Mouse (Mus musculus) left cerebral cortex, postnatal 10 days (tissue): ENCODE results near the gene Crym. TPM values are rescaled to one million over a fixed set of nuclear protein-coding genes. Genes with fewer than 3 reads are reported as not detected.

Experiments used
- DNase-seq, 2 experiments: peaks; one replicate each; pipeline ENCODE4 v3.0.0; 2021 to 2022; ENCODE audit warnings: low spot score in 2 of 2, mixed read lengths in 1 of 2; ENCODE audit errors: extremely low spot score in 1 of 2
- intact Hi-C: fragments of 180-260 bp; cut with DNase I; formaldehyde crosslinking; loops from one replicate; pipeline ENCODE4 v1.15.1; 2025
- total RNA-seq, 2 experiments: library from RNA; stranded (reverse); gene quantifications; 2 replicates each; pipeline ENCODE4 v1.2.3; 2021

Crym gene
- 100 to 1,000 TPM; 131 to 158 TPM for total RNA-seq

- intact Hi-C loops: loop anchor here (5.0 to 10.0 kb wide), 3 partner anchors 123 to 527 kb away; partner anchors contain the start of gene Abca15
These were observed at the start of gene Crym for GRCm38 (mm10) chr7:120201771-120202170. TSS of gene Crym (minus strand) at chr7:120202111.

DNA sequence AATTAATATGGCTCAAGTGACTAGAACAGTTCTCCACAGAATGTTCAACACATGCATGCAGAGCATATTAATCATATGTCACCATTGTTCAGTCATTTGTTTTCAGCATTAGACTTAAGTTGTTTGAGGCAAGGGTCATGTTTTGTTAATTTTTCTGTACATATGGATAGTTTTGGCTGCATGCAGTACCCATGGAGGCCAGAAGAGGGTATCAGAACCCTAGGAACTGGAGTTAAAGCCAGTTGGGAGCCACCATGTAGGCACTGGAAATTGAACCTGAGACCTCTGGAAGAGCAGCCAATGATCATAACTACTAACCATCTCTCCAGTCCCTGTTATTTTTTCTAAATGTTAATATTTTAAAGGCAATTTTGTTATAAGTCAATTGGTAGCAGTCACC is 39.2 kb upstream of the Crym start:
- intact Hi-C loops: no loop called here
- no peak for DNase-seq

More at GRCm38 (mm10) chr7:120201771-120202170, at the start of gene Crym:
- peak in 1 of 2 experiments; percentile 31 for DNase-seq

- intact Hi-C loops: no loop called here
- DNase-seq: peak in 1 of 2 experiments; percentile 43
These were observed 26.6 kb upstream of the Crym start for GRCm38 (mm10) chr7:120228541-120228940.

DNA sequence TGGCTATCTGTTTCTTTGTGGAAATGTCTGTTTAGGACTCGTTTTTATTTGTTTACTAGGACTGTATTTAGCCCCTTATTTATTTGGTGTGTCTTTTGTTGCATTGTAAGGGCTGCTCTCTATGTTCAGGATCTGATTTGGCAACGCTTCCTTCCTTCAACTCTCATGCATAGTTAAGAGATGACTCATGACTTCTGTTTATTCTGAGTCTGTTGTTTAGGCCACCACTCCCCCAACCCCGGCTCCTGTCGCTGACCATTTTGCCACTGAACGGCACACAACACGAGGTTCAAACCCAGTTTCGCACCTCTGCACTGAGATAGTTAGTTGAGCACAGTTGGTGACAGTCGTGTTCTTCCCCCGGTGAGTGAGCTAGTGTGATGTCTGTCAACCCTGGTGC is 4.1 kb upstream of the Crym start:
- intact Hi-C loops: loop anchor here (10.0 kb wide), 2 partner anchors 119 to 531 kb away; partner anchors contain the start of gene Abca15
- no peak for DNase-seq

DNA sequence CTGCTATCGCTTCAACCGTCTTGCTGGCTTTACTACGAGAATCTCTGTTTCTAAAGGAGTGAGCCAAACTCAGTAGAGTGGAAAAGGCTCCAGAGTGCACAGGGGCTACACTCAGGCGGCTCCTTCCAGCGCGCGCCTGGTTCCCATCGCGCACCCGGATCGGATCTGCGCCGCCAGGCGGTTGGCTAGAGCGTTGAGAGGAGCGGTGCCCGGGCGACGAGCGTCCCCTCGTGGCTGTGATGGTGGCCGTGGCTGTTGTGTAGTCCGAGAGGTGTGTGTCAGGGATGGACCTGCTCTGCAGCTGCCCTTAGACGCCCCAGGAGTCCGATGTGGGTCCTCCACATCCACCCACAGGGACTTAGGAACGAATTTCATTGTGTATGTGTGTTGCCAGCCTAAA is 1.9 kb upstream of the Crym start, which contains the start of gene Abca14:
TSS of gene Abca14 (plus strand) at position 173 of the 400 bp plus-strand sequence.
- intact Hi-C loops: loop anchor here (1.0 to 10.0 kb wide), 4 partner anchors 79 to 529 kb away; partner anchors contain the start of gene Abca15
- peak; percentile 76 to 89 for DNase-seq

- DNase-seq: no peak
- intact Hi-C loops: loop anchor here (5.0 to 10.0 kb wide), 3 partner anchors 124 to 526 kb away; partner anchors contain the start of gene Abca15
These were observed 623 bp downstream of the Crym start for GRCm38 (mm10) chr7:120201231-120201744.

GRCm38 (mm10) chr7:120195207-120195606 is 6.7 kb downstream of the Crym start:
- intact Hi-C loops: no loop called here
- DNase-seq: no peak

DNA sequence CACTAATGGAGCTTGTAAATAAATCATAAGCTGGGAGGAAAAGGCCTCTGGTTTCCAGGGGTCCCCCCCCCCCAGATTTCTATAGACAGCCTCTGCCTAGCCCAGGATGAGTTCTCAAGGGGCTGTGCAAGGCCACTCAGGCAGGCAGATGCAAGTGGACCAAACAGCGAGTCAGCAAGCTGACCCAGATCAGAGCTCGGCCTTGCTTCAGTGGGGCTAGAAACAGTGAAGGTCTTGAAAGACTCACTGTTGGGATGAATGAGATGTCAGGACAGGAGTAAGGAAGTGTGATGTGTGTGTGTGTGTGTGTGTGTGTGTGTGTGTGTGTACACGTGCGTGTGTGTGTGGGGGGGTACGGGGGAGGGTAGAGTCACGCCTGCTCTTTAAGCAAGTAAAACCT is 9.1 kb downstream of the Crym start:
- intact Hi-C loops: no loop called here
- no peak for DNase-seq

DNA sequence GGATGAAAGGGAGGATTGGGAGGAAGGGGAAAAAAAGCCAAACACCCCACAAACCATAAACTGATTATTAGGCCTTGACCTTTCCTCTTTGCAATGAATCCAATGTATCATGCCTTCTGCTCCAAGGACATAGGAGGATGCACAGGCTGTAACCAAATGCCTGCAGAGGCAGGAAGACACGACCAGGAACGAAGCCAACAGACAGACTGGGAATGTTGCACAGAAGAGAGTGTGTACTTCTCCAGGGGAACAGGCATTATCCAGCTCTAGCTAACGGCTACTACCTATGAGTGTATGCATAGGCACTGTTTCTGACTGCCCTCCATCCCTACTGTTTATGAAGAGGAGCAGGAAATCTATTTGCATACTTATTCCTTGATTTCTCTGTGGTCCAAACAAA is 9.7 kb downstream of the Crym start:
- no peak for DNase-seq
- intact Hi-C loops: no loop called here

DNA sequence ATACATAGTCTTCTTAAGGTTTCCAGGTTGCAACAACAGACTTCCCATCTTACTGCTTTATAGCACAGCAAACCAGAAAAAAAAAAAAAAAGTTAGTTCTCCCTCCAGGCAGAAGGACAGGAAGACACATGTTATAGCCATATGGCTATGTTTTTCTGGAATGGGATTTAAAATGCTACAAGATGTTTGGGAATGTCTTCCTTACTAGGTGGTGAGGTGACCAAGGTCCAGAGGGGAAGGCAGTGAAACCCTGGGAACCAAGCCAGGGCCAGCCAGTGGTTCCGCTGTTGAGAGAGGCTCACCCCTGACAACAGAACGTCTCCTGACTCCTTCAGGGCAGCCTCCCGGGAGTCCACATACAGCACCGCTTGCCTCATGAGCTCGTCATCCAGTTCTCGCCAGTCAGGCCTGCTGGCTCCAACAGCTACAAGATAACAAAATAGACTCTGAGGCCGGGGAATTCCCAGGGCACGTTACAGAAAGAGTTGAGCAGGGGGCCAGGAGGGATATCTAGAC is 11.7 kb downstream of the Crym start:
- no peak for DNase-seq
- intact Hi-C loops: no loop called here

GRCm38 (mm10) chr7:120189369-120190149 is 12.4 kb downstream of the Crym start:
- intact Hi-C loops: no loop called here

GRCm38 (mm10) chr7:120188946-120189345 is 13.0 kb downstream of the Crym start:
- intact Hi-C loops: no loop called here

More at GRCm38 (mm10) chr7:120189369-120190149, 12.4 kb downstream of the Crym start:
- no peak for DNase-seq

GRCm38 (mm10) chr7:120182891-120183290 is 19.0 kb downstream of the Crym start:
- intact Hi-C loops: no loop called here
- DNase-seq: no peak

More at GRCm38 (mm10) chr7:120188946-120189345, 13.0 kb downstream of the Crym start:
- DNase-seq: no peak

DNA sequence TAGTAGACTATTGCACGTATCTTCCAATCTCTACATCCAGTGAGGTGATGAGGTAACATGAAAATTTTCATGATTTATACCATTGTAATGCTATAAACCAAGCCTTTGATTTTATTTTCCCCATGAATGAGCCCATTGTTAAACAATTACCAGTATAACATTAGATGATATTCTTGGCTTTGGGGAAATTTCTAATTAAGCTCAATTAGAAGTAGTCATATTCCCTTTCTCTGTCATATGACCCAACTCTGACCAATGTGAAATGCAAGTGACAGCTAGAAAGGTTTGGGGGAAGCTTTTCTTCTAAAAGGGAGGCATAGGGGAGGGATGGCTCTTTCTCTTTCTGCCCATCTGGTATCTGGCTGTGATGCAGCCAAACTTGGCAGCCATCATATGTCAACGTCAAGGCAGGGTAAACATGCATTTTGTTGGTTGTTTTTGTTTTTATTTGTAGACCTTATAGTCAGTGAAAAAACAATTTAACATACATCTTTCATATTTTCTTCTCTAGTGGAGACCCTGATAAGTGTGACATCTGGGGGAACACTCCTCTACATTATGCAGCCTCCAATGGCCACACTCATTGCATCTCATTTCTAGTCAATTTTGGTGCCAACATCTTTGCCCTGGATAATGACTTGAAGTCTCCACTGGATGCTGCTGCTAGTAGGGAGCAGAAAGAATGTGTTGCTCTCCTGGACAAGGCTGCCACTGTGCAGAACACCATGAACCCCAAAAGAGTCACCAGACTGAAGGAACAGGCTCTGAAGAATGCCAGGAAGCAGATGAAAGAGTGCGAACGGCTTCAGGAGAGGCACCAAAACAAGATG is 20.3 kb downstream of the Crym start:
- no peak for DNase-seq

GRCm38 (mm10) chr7:120180547-120180946 is 21.4 kb downstream of the Crym start:
- intact Hi-C loops: no loop called here
- DNase-seq: no peak

More for the DNA sequence above, 20.3 kb downstream of the Crym start:
- intact Hi-C loops: no loop called here

GRCm38 (mm10) chr7:120178935-120179334 is 23.0 kb downstream of the Crym start:
- intact Hi-C loops: no loop called here
- no peak for DNase-seq

GRCm38 (mm10) chr7:120177611-120178010 is 24.3 kb downstream of the Crym start:
- intact Hi-C loops: no loop called here
- DNase-seq: no peak

DNA sequence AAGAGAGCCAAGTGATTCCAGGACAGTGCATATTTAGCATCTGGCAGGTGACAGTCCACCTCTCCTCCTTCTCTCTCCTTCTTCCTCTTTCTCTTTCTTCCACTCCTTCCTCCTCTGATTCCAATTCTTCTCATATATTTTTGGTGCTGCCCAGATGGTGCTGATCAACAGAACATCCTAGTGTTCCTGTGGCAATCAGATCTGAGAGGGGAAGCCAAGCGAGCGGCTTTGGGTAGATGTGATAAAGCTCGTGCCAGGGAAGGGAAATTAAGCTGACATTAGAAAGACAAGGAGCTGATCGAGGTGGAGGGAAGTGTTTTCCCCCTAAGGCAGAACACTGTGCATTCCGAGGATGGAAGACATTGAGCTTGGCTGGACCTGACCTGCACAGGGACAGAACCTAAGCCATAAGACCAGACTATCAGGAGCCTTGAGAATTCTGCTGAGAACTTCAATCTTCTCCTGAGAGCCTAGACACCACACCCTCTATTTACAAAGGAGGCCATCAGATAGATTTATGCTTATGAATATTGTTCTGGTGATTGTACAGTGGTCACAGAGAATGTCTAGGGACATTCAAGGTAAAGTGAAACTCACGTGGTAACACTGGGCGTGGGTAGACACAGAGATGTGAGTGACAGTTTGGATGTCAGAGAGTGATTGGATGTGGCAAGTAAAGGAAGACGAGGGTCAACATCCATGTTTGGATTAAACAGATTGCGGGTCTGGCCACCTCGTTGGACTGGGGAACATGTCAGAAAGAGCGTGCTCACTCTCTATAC is 27.0 kb downstream of the Crym start:
- intact Hi-C loops: no loop called here
- DNase-seq: no peak
